Mouse (Mus musculus) layer of hippocampus, postnatal 10 days (tissue): ENCODE data around the gene Vamp2. TPM values are rescaled to one million over a fixed set of nuclear protein-coding genes. Genes with fewer than 3 reads are reported as not detected.

Experiments used
- DNase-seq, 2 experiments: peaks; one replicate each; pipeline ENCODE4 v3.0.0; 2021; ENCODE audit warnings: low spot score in 2 of 2
- total RNA-seq, 2 experiments: library from RNA; stranded (reverse); gene quantifications; 2 replicates each; pipeline ENCODE4 v1.2.3; 2021

Gene Vamp2
- total RNA-seq, 2 experiments from 2014 or later, result 909 to 1,029 TPM

- no peak for DNase-seq
These were observed 23.8 kb upstream of the Vamp2 start for GRCm38 (mm10) chr11:69064259-69065133.

DNA sequence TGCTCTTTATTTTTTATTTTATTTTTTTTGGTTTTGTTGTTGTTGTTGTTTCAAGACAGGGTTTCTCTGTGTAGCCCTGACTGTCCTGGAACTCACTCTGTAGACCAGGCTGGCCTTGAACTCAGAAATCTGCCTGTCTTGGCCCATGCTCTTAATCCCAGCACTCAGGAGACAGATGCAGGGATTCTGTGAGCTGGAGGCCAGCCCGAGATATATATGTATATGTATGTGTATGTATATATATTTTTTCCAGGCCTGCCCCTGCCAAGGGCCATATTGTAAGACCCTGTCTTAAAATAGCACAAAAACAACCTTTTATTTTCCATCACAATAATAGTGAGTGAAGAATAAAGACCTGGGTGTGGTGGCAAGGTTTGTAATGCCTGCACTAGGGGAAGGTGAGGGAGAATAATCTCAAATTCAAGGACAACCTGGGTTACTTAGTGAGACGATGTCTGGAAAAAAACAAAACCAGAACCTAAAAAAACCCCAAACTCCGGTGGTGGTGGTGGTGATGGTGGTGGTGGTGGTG lies 22.8 kb upstream of the Vamp2 start:
- no peak for DNase-seq

DNA sequence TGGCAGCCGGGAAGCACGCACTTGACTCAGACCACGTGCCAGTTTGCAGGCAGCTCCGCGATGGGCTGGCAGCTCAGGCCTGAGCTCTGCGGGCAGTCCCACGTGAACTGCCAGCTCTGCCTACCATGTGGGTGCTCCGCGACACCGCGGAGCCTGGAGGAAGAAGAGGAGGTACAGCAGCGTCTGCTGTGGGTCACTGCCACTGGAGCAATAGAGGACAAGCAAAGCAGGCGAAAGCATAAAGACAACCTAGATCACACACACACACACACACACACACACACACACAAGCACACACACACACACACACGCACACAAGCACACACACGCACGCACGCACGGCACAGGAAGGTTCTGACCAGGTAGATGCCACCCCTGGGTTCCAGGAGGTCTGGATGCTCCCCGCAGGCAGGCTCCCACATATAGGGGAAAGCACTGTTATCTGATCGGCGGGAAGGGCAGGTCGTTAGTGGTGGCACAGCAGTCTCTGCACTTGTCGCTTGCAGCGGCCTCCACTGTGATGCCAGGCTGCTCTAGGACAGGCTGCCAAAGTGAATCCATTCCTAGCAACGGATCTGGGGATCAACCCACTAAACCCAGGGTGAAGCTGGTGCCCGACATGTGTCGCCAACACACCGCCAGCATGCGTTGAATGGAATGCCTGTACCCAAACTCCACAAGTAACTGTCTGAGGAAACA lies 22.0 kb upstream of the Vamp2 start:
- peak in 1 of 2 experiments; percentile 56 for DNase-seq

DNA sequence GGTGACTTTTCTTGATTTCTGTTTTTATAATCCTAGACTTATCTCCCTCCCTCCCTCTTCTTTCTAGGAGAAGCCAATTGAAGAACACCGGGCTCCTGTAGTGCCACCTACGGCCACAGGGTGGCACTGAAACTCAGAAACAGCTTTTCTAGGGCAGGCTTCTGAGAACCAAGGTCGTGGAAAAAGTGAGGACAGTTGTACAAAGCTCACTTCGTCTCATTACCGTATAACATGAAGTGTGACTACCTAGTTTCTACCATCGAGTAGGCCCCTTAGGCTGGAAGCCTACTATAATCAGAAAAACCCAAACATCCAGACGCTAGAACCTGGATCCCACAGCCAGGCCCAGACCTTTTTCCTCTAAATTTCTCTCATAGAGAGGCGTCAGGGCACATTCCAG lies 21.3 kb upstream of the Vamp2 start:
- DNase-seq, result peak; percentile 89 to 93

DNA sequence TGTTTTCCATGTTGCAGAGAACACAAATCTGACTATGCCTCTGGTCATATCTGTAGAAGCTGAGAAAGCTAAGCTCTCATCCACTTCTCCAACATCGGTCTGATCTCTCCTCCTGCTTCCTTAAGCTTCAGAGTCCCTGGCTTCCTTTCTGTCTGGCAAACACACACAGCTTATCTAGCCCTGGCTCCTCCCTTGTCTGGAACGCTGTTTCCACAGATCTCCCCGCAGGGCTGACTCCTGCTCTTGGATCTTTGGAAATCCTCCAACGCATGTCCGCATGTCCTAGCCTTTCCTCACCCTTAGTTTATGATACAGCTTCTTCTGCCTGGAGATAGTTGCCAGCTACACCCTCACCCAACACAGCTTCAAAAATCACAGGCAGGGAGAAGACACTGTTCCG lies 20.7 kb upstream of the Vamp2 start:
- no peak for DNase-seq

DNA sequence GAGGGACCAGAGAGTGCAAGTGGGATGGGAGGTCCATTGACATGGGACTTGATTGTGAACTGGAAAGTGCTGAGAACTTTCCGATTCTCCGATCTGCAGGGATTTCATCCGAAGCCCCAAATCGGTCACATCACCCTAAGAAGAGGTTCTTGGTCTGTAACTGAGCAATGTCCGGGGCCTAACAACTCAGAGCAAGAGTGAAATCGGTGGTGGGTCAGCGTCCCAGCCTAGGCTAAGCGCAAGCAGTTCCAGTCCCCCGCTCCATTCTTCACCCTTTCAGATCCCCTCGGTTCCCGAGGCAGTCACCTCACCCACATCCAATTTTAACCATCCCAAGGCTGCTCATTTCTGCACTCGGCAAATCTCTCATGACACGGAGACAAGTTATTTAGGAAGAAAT lies 18.2 kb upstream of the Vamp2 start:
- DNase-seq, result no peak

DNA sequence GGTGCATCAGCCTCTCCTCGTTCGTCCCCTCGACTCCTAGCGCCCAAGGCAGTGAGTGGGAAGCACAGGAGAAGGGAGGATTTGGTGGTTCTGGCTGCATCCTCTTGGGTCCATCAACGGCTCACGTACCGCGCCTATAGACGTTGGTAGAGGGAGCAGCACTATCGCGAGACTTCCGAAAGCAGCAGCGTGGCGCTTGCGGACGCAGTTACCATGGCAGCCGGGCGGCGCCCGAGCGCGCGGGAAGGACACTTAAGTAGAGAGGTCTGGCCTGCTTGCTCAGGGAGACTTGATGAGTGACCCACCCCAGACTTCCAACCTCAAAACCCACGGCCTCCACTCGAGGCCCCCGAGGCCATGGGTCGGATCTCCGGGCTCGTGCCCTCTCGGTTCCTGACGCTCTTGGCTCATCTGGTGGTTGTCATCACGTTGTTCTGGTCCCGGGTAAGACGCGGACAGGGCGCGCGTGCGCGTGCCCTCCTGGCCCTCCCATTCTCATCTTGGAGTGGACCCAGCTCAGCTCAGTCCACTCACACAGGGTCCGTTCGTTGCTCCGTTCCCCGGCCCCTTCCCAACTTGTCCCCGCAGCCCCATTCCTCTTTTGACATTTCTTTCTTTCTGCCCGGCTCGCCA lies 17.6 kb upstream of the Vamp2 start, which contains the start of gene Tmem107:
Tmem107 (plus strand) TSS at position 217 of the 633 bp plus-strand sequence.
- peak; percentile 88 to 92 for DNase-seq

DNA sequence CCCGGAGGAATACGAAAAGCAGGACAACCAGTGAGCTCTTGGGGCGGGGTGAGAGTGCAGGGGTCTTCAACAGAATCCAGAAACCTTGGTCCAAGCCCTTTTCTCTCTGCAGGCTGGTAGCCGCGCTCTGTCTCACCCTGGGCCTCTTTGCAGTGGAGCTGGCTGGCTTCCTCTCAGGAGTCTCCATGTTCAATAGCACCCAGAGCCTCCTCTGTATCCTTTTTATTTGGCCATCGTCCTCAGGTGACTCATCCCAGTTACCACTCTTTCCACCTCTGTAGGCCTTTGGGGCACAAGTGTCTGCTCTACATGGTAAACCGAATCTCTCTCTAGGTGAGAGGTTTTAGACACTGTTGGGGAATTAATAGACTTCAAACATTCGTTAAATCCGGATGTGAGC lies 17.0 kb upstream of the Vamp2 start:
- DNase-seq, result no peak

- no peak for DNase-seq
These were observed 16.1 kb upstream of the Vamp2 start for GRCm38 (mm10) chr11:69072234-69072633.

- no peak for DNase-seq
These were observed 15.6 kb upstream of the Vamp2 start for GRCm38 (mm10) chr11:69072666-69073064.

GRCm38 (mm10) chr11:69073065-69073888 lies 15.0 kb upstream of the Vamp2 start:
- peak; percentile 77 to 83 for DNase-seq

DNA sequence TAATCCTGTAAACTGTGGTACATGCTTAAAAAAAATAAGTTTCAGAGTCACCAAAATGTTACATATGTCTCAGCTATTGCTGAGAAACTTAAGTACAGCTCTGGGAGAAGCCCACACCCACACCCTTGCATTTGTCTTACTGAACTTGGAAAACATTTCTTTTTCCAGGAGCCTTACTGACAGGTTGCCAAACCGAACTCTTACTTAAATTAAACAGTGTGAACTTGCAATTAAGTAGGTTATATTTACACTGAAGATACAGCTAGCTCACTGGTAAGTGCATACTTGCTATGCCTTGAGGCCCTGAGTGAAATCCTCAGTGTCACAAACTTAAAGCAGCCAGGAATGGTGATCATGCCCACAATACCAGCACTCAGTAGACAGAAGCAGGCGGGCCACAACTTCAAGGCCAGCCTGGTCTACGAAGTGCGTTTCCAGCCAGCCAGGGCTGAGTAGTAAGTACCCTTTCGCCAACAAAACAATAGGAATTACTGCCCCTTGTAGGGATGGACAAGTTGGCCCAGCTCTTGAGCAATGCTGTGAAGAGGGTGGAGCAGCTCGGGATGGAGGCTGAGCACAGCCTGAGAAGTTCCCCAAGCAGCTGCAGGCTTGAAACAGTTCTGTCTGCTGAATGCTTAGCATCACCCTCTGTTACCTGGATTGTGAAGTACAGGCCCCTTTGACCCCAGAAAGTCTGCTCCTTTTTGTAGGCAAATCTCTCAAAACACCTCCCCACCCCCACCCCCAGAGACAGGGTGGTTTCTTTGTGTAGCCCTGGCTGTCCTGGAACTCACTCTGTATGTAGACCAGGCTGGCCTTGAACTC lies 14.1 kb upstream of the Vamp2 start:
- no peak for DNase-seq

DNA sequence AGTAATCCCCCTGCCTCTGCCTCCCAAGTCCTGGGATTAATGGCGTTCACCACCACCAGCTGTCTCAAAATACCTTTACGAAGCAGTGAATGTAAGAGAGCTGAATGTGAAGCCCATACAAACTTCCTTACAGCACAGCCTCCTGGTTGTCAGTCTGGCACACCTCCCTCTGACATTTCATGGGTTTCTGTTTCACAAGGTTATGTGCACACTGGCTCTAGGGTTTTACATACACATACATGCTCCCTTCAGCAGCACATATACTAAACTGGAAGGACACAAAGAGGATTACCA lies 13.6 kb upstream of the Vamp2 start:
- DNase-seq, result no peak

DNA sequence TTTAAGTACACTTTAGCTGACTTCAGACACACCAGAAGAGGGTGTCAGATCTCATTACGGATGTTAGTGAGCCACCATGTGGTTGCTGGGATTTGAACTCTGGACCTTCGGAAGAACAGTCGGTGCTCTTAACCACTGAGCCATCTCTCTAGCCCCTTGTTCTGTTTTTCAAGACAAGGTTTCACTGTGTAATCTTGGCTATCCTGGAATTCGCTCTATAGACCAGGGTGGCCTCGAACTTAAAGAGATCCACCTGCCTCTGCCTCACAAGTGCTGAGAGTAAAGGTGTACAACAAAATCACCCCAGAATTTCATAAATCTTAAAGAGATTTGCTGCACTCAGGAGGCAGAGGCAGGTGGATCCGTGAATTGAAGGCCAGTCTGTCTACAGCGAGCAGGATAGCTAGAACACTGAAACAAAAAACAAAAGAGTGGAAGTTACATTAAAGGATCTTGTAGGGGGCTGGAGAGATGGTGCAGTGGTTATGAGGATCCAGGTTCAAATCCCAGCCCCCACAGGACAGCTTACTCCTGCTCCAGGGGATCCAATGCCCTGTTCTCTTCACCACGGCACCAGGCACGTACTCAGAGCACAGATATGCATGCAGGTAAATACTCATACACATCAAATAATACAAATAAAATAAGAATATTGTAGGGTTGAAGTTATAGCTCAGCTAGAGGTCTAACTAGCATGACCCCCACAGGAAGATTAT lies 12.4 kb upstream of the Vamp2 start:
- DNase-seq, result no peak

DNA sequence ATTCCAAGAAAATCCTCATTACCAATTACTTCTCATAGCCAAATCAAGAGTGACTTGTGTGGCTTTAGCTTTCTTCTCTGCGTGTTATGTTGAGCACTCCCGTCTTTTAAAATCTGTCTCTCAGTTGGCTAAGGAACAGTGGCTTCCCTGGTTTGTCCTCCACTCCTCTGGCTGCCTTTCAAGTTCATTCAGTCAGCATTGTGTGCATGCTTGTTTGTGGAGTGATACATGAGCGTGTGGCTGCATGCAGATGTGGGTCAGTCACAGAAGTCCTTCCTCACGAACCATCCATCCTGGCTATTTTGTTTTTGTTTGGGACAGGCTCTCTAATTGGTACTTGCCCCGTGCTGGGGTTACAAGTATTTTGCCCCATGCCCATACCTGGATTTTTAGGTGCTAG lies 11.7 kb upstream of the Vamp2 start:
- DNase-seq, result no peak

- DNase-seq, result no peak
These were observed 11.0 kb upstream of the Vamp2 start for GRCm38 (mm10) chr11:69077316-69077715.

DNA sequence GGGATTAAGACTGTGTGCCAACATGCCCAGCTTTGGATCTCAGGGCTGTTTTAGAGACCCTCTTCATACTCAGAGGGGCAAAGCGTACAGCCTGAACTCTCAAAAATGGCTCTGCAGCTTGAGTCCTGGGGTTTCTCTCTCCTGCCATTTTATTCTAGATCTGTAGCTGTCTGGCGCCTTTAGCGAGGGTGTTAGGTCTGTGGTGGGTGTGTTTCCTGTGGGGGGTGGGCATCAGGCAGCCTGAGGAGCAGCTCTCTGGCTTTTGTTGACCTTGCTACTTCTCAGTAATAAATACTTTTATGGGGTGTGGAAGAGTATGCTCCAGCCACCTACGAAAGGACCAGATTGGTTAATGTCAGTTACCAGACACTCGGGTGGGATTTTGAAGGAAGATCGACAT lies 10.2 kb upstream of the Vamp2 start:
- DNase-seq, result no peak

GRCm38 (mm10) chr11:69078805-69079438 lies 9.4 kb upstream of the Vamp2 start:
- DNase-seq, result no peak
